Mouse (Mus musculus) neural tube, embryonic 11.5 days (tissue): ENCODE data around the gene 4933405L10Rik. TPM values are rescaled to one million over a fixed set of nuclear protein-coding genes. Genes with fewer than 3 reads are reported as not detected.

ENCODE experiments used
- ATAC-seq: fragments of 200-750 bp; cut with Nextera tagmentation; 2 replicates; pipeline ENCODE4 v1.8.0; 2017; ENCODE audit warnings: moderate number of reproducible peaks, mild to moderate bottlenecking, moderate TSS enrichment, moderate library complexity; ENCODE audit not compliant: insufficient read depth, low FRiP score, low TSS enrichment
- DNase-seq: peaks from one replicate; pipeline ENCODE4 v3.0.0-alpha.2; 2015; ENCODE audit warnings: low spot score
- H3K27ac ChIP-seq: fragments of 300-500 bp; sonication (generic); 2 replicates; pipeline ENCODE4 v1.5.1; 2014; ENCODE audit warnings: low read depth, mild to moderate bottlenecking, low read length
- H3K27me3 ChIP-seq: fragments of 300-500 bp; sonication (generic); 2 replicates; pipeline ENCODE4 v1.6.1; 2014; ENCODE audit warnings: mild to moderate bottlenecking, low read length, mixed read lengths; ENCODE audit not compliant: control insufficient read depth, insufficient read depth
- H3K36me3 ChIP-seq: fragments of 300-500 bp; sonication (generic); 2 replicates; pipeline ENCODE4 v1.6.1; 2014; ENCODE audit warnings: mild to moderate bottlenecking, low read length, moderate library complexity, mixed read lengths; ENCODE audit not compliant: control insufficient read depth, insufficient read depth
- H3K4me1 ChIP-seq: fragments of 300-500 bp; sonication (generic); 2 replicates; pipeline ENCODE4 v1.6.1; 2014; ENCODE audit warnings: low read length, mixed read lengths; ENCODE audit not compliant: control insufficient read depth, insufficient read depth
- H3K4me2 ChIP-seq: fragments of 300-500 bp; sonication (generic); 2 replicates; pipeline ENCODE4 v1.6.1; 2014; ENCODE audit warnings: low read depth, mild to moderate bottlenecking, moderate library complexity
- H3K4me3 ChIP-seq: fragments of 300-500 bp; sonication (generic); 2 replicates; pipeline ENCODE4 v1.5.1; 2014; ENCODE audit warnings: low read depth, low read length
- H3K9ac ChIP-seq: fragments of 300-500 bp; sonication (generic); 2 replicates; pipeline ENCODE4 v1.6.1; 2014; ENCODE audit warnings: mild to moderate bottlenecking, low read length
- H3K9me3 ChIP-seq: fragments of 300-500 bp; sonication (generic); 2 replicates; pipeline ENCODE4 v1.6.1; 2016; ENCODE audit warnings: low read length; ENCODE audit not compliant: control insufficient read depth
- WGBS: fragments of 180-500 bp; shearing (Covaris S2); extraction: QIAGEN DNeasy Blood & Tissue Kit; methylation state at CpG from one replicate; pipeline ENCODE4 v1.1.7; 2014; 5-methylcytosine and 5-hydroxymethylcytosine counted together
- polyA plus RNA-seq: library from polyadenylated mRNA; unstranded; fragments of >200 nt; fragmentation: Nextera tagmentation; extraction: Ambion mirVana; gene quantifications from 2 replicates; pipeline ENCODE4 v1.2.1, GENCODE M21; 2014

Gene 4933405L10Rik
- polyA plus RNA-seq, 1 experiment from 2014 or later, result not detected

DNA sequence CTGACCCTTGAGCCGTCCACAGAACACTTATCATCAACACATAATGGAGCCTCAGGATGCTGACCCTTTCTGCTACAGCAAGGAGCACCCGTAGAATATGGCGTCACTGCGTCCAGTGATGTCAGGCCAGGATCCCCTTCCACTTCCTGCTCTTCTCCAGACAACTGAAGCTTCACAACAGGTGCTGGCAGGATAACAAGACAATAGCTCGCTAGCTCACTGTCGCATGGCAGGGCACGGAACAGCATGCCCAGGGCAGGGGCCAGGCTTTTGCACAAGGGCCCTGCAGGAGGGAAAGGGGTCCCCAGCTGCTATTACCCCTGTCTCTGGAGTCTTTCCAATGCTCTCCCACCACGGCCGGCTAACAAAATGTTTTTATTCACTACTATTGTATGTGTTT is 15.4 kb downstream of the 4933405L10Rik start:
- H3K27me3 ChIP-seq, result no peaks in the 10 kb centered on the region
- WGBS, result 94% methylated on average over 9 of the region's 9 CpGs
- H3K4me2 ChIP-seq, result no peak overlapping the region
- no peaks in the 10 kb centered on the region for H3K4me1 ChIP-seq
- no peaks in the 10 kb centered on the region for H3K36me3 ChIP-seq
- no peaks in the 10 kb centered on the region for H3K9me3 ChIP-seq
- ATAC-seq, result no peak
- no peak overlapping the region for H3K9ac ChIP-seq
- no peak for DNase-seq
- no peak overlapping the region for H3K27ac ChIP-seq
- no peak overlapping the region for H3K4me3 ChIP-seq

DNA sequence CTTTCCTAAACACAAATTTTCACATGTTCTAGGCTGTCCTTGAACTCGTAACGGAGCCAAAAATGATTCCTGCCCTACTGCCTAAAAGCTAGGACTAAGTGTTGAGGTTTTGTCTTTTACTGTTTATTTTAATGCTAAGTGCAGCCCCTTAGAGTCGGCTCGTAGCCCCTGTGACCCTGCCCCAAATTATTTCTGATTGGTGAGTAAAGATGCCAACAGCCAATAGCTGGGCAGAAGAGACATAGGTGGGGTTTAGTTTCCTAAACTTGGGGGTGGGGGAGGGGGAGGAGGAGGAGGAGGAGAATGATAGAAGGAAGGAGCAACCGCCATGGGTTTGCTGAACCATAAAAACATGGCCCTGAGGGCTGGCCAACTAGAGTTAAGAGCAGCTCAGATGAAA is 18.3 kb downstream of the 4933405L10Rik start:
- H3K27me3 ChIP-seq, result no peaks in the 10 kb centered on the region
- no peak overlapping the region for H3K27ac ChIP-seq
- H3K9ac ChIP-seq, result no peak overlapping the region
- 85% methylated on average over 5 of the region's 5 CpGs for WGBS
- no peak overlapping the region for H3K4me2 ChIP-seq
- no peaks in the 10 kb centered on the region for H3K4me1 ChIP-seq
- ATAC-seq (no peak), DNase-seq (no peak)
- no peak overlapping the region for H3K4me3 ChIP-seq
- no peaks in the 10 kb centered on the region for H3K36me3 ChIP-seq
- no peaks in the 10 kb centered on the region for H3K9me3 ChIP-seq

DNA sequence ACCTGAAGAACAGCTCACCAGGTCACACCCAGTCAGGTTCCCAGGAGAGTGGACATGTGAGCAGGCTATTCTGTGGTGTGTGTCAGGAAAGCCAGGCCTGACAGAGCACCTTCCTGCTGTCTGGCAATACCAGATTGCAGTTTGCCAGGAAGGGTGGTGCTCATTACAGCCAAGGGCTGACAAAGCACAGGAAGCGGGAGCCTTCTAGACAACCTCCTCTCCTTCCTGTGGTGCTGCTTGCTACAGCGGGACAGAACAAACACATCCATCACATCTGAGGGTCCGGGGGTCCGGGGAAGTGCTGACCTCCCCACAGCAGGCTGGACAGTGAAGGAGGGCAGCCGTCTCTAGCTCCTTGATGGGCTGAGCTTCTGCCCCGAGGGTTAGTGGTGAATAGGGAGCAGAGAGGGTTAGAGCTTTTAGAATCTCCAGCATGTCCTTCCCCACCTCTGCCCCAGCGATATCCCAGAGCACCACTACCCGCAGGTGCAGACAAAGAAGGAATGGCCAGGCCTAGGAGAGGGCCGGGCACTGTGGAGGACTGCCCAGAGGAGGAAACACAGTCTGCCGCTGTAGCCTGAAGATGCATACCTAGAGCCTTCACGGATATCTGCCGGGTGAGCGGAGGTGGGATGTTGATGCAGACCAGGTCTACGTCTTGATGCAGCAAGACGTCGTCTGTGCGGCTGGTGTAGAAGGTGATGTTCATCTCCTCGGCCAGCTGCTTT is 20.1 kb downstream of the 4933405L10Rik start:
- ATAC-seq (no peak), DNase-seq (no peak)
- Histone ChIP-seq H3K4me2 (no peak overlapping the region), H3K4me1 (no peaks in the 10 kb centered on the region), H3K9me3 (no peaks in the 10 kb centered on the region), H3K36me3 (no peaks in the 10 kb centered on the region), H3K27ac (no peak overlapping the region), H3K4me3 (no peak overlapping the region), H3K27me3 (no peaks in the 10 kb centered on the region), H3K9ac (no peak overlapping the region)
- 81% methylated on average over 18 of the region's 18 CpGs for WGBS

DNA sequence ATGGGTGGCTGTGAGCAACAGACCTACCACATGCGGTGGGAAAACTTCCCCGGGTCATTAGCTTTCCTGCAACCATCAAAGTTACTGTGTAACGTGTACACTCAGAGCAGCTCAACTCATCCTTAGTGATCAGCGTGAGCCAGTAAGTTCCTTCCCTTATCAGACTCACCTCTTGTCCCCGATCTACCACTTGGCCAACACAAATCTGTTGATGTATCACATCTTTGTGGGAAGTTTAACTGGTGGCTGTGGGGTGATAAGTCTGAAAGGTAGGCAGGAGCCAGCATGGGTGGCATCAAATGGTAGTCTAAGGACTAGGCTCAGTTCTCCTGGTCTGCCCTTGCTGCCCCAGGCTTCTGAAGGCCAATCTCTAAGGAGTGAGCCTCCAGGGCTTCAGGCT is 24.7 kb downstream of the 4933405L10Rik start:
- no peak overlapping the region for H3K9ac ChIP-seq
- no peaks in the 10 kb centered on the region for H3K4me1 ChIP-seq
- no peak overlapping the region for H3K4me2 ChIP-seq
- no peaks in the 10 kb centered on the region for H3K27me3 ChIP-seq
- no peak overlapping the region for H3K27ac ChIP-seq
- no peaks in the 10 kb centered on the region for H3K9me3 ChIP-seq
- DNase-seq (no peak), ATAC-seq (no peak)
- no peaks in the 10 kb centered on the region for H3K36me3 ChIP-seq
- no peak overlapping the region for H3K4me3 ChIP-seq
- 90% methylated on average over 5 of the region's 5 CpGs for WGBS

DNA sequence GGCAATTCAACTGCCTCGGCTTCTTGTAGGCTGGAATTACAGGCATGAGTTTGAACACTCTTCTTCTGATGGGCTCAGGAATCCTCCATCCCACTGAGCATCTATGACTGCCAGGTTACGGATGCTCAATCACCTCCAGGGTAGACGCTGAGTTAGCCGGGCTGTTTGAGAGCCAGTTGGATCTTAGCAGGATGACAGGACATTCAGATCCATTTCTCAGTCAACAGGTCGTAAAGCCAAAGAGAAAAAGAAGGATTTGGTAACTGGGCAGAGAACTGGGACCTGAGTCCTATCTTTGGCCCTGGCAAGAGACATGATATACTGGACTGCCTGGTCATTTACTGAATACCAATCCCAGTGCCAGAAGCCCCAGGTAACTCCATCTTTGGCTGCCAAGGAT is 31.8 kb downstream of the 4933405L10Rik start:
- H3K4me2 ChIP-seq, result no peak overlapping the region
- no peaks in the 10 kb centered on the region for H3K36me3 ChIP-seq
- H3K27me3 ChIP-seq, result no peaks in the 10 kb centered on the region
- no peaks in the 10 kb centered on the region for H3K4me1 ChIP-seq
- H3K9ac ChIP-seq, result no peak overlapping the region
- no peak overlapping the region for H3K4me3 ChIP-seq
- H3K9me3 ChIP-seq, result no peaks in the 10 kb centered on the region
- H3K27ac ChIP-seq, result no peak overlapping the region
- ATAC-seq (no peak), DNase-seq (no peak)
- 92% methylated on average over 5 of the region's 5 CpGs for WGBS

DNA sequence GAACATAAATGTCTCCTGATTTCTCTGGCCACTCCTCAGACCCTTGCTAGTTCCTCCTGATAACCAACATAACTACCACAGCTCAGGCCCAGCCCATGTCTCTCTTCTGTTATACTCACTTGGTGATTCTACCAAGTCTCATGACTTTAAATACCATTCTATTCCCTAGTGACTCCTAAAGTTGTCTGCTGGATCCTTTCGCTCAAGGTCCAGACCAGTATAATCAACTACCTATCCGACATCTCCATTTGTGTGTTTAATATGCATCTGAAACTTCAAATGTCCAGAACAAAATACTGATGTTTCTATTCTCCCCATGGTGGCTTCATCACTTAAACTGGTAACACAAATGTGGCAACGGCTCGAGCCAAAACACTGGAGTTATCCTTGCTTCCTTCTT is 35.8 kb downstream of the 4933405L10Rik start:
- Histone ChIP-seq H3K4me3 (no peak overlapping the region), H3K4me1 (no peaks in the 10 kb centered on the region), H3K36me3 (no peaks in the 10 kb centered on the region), H3K9me3 (no peaks in the 10 kb centered on the region), H3K4me2 (no peak overlapping the region), H3K9ac (no peak overlapping the region), H3K27me3 (no peaks in the 10 kb centered on the region), H3K27ac (no peak overlapping the region)
- ATAC-seq (no peak), DNase-seq (no peak)
- WGBS, result 87% methylated on average over 4 of the region's 4 CpGs

DNA sequence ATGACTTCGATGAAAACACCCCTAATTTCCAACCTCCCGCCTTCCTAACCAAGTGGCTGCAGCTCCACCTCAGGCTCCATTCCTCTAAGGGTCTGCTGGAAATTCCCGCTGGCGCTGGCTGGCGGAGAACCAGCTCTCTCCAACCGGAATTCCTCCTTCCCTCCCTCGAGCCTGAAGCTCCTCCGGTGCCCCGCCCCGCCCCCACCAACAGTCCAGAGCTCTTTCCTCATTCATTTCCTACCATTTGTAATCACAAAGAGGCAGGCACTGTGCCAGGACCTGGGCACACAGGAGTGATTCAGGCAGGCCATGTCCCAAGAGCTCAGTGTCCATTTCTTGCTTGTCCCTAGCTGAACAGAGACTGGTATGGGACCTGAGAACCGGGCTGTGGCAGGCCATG is 43.2 kb downstream of the 4933405L10Rik start:
- Histone ChIP-seq H3K9ac (no peak overlapping the region), H3K4me2 (peak overlapping the region; percentile 7; the same call in 1 of the 2 replicates), H3K27ac (no peak overlapping the region), H3K27me3 (no peaks in the 10 kb centered on the region), H3K4me3 (no peak overlapping the region), H3K4me1 (peaks cover 3% of the 10 kb centered on the region; the same call in 1 of the 2 replicates), H3K36me3 (no peaks in the 10 kb centered on the region), H3K9me3 (no peaks in the 10 kb centered on the region)
- ATAC-seq (no peak), DNase-seq (peak; percentile 40)
- WGBS, result 12% methylated on average over 11 of the region's 11 CpGs

DNA sequence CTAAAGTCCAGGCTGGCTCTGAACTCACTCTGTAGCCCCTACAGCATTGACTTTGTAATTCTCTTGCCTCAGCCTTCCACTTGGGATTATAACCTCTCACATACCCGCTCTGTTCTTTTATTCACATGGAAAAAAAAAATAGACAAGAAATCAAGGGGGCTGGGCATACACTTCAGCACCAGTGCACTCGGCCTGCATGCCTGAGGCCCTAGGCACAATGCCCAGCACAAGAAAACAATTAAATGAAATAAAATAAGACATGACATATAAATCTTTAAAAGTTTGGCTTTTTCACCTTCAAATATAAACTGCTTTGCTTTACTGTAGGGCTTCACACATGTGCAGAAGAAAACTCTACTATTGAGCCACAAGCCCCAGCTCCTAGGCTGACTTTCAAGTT is 46.5 kb downstream of the 4933405L10Rik start:
- Histone ChIP-seq H3K27ac (no peak overlapping the region), H3K4me1 (peaks cover 6% of the 10 kb centered on the region; the same call in 1 of the 2 replicates), H3K27me3 (no peaks in the 10 kb centered on the region), H3K36me3 (no peaks in the 10 kb centered on the region), H3K9me3 (no peaks in the 10 kb centered on the region), H3K4me3 (no peak overlapping the region), H3K9ac (no peak overlapping the region), H3K4me2 (no peak overlapping the region)
- DNase-seq, result no peak
- no peak for ATAC-seq
- 90% methylated on average over 2 of the region's 2 CpGs for WGBS

DNA sequence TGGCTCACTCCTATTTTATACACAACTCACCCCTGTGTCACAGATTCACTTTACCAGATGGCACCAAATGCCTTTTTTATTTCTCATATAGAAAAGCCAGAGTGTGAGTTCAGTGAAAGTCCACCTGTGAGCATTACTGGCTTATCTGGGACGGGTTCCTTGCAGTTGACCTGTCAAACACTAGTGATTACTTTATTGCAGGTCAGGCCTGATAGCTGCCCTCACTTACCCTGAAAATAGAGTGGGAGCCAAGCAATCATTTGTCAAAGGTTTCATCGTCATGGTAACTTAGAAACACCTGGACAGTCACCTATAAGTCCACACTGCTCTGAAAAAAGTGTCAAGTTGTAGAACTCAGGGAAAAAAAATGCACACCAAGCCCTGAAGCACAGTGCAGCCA is 47.2 kb downstream of the 4933405L10Rik start:
- 75% methylated on average over 2 of the region's 2 CpGs for WGBS
- Histone ChIP-seq H3K27ac (no peak overlapping the region), H3K4me1 (peaks cover 6% of the 10 kb centered on the region; the same call in 1 of the 2 replicates), H3K9me3 (no peaks in the 10 kb centered on the region), H3K9ac (no peak overlapping the region), H3K4me3 (no peak overlapping the region), H3K4me2 (no peak overlapping the region), H3K27me3 (no peaks in the 10 kb centered on the region), H3K36me3 (no peaks in the 10 kb centered on the region)
- ATAC-seq (no peak), DNase-seq (no peak)
